Mouse (Mus musculus) ES-Bruce4 (cell line): ENCODE data around the gene Ddah2.

Experiments
- CTCF ChIP-seq: IDR thresholded peaks from one replicate; pipeline ENCODE4 v1.8.1; 2011; ENCODE audit warnings: low read depth, low read length
- POLR2A ChIP-seq: IDR thresholded peaks from one replicate; pipeline ENCODE4 v1.8.1; 2011; ENCODE audit warnings: low read length; ENCODE audit not compliant: insufficient read depth

GRCm38 (mm10) chr17:35047688-35048087 lies 11.1 kb upstream of the Ddah2 start:
- TF ChIP-seq POLR2A: no peak
- TF ChIP-seq CTCF: no peak
